Mouse (Mus musculus) 3T3-L1 (cell line): Measurements from ENCODE around the gene Ptpra.
"Not testable (repeated sequence)": the region's sequence is repeated elsewhere in the genome, so short reads cannot be mapped to it uniquely, and the experiment has no call there.

ENCODE experiments used
- DNase-seq: peaks from one replicate; pipeline ENCODE4 v3.0.0-alpha.2; 2015; ENCODE audit warnings: low read depth, low spot score

The Ptpra gene

DNA sequence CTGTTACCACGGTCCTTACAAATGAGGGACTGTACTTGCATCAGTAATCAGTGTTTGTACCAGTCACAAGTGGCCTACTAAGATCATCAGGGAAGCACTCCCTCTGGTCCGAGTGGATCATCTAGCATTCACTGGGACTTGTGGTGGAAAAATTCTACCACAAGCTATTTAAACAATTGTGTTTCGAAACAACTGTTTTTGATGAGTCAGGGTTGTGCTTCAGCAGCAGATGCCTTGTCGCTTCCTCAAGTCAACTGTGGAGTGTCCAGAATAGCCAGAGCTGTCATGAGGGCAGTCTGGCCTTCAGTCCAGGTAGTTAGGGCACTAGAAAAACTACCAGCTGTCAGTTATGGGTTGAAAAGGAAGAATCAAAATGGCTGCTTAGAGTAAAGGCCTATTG, 38.5 kb downstream of the Ptpra start:
- DNase-seq: peak; percentile 94

DNA sequence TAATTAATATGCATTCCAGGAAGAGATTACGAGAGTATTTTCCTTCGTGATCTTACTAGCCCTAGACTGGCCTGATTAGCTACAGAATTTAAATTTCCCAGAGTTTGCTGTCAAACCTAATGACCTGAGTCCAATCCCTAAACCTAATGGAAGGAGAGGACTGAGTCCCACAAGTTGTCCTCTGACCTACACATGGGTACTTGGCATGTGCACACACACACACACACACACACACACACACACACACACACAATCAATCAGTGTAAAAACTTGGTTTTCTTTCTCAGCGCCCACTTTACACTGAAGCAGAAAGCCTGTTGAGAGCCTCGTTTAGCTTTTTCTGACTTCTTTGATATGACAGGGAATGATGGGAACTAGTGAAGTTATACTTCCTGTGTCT, 41.1 kb downstream of the Ptpra start:
- no peak for DNase-seq

DNA sequence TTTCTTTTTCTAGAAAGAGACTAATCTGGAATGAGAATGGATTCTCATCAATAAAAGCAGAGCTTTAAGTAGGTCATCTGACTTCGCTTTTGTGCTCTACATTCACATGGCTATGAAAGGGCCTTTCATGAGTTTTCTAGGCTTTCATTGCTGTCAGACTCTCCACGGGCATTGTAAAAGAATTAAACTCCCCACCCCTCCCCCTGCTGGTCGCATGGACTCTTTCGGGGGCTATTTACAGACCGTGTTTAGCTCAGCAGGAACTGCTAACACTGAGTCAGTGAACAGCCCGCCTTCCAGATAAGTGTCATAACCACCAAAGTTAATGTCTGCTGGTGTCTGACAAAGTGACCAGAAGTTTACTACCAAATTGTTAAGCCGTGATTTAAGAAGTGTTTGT, 41.5 kb downstream of the Ptpra start:
- no peak for DNase-seq

DNA sequence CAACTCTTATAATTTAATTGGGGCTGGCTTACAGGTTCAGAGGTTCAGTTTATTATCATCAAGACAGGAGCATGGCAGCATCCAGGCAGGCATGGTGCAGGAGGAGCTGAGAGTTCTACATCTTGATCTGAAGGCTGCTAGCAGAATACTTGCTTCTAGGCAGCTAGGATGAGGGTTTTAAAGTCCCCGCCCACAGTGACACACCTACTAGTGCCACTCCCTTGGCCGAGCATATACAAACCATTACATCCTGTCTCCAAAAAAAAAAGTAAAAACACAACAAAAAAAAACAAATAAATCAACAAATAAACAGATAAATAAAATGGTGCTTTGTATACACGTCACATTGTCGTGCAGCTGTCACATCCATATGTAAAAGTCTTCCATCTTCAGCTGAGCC, 45.0 kb downstream of the Ptpra start:
- DNase-seq: peak; percentile 30

DNA sequence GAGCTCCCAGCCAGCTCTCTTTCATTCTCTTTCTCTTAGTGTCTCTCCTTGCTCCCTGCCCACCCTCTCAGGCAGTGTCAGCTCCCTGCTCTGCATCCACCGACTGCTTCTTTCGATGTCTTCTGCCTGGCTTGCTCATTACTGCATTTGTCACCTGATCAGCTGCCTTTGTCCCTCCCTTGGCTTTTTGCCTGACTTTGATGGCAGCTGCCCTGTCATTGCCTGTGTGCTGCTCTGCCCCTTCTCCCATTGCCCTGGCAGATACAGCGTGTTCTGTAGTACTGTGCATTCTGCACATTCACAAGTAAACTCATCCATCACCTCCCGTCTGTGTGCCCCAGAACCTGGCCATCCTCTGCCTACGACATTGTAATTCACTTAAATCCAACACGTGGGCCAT, 46.0 kb downstream of the Ptpra start:
- DNase-seq: peak; percentile 34

DNA sequence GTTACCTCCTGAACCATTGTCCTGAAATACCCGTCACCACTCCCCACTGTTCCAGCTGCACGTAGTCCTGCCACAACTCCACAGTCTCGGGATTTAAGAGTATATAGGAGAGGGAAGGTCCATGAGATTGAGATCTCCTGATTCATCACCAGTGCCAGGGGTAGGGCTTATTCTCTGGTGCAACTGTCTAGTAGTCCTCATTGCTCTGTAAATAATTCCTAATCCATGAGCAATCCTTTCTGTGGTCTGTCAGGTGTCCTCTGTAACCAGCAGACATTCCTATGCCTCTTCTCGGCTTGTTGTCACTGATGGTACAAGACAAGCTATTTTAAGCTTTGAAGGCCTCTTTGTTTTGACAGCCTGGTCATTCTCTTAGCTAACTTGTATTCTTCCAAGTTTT, 46.9 kb downstream of the Ptpra start:
- peak; percentile 87 for DNase-seq

DNA sequence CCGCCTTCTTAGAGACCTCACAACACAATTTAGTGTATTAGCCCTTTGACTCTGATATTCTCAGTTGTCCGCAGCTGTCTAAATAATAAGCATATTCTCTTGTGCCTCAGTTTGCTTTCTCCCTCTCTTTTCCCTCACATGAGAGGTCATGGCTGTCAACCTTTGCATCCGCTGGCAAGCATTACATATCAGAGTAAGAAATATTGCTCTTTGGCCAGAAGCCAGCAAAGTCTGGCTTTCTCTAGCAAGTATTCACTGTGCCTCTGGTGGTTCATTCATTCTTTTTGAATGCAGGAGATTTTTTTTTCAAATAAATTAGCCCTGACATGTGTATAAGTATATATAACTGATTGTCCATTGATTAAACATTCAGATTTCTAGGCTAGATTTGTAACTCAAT, 49.5 kb downstream of the Ptpra start:
- DNase-seq: peak; percentile 53

DNA sequence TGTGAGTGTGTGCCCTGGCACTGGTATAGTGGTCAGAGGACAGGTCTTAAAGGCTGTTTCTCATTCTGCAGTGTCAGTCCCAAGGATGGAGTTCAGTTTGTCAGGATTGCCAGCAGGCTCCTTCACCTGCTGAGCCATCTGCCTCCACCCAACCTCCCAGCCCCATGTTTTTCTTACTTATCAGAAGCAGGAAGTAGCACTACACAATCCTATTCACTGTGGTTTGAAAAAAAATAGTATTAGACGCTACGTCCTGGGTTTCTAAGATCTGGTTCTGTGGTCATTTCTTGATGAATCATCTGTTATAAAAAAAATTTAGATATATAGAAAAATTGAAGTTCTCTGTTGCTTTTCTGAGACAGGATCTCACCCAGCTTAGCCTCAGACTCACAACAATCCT, 51.5 kb downstream of the Ptpra start:
- peak; percentile 79 for DNase-seq

DNA sequence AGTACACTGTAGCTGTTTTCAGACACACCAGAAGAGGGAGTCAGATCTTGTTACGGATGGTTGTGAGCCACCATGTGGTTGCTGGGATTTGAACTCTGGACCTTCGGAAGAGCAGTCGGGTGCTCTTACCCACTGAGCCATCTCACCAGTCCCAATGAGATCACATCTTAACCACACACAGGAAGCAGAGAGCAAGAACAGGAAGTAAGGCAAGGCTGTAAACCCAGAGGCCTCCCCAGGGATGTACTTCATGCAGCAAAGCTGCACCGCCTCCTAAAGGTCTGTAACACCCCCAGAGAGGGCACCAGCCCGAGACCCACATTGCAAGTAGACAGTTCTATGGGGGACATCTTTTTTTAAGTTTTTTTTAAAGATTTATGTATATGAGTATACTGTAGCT, 61.5 kb downstream of the Ptpra start:
- DNase-seq: not testable (repeated sequence)

DNA sequence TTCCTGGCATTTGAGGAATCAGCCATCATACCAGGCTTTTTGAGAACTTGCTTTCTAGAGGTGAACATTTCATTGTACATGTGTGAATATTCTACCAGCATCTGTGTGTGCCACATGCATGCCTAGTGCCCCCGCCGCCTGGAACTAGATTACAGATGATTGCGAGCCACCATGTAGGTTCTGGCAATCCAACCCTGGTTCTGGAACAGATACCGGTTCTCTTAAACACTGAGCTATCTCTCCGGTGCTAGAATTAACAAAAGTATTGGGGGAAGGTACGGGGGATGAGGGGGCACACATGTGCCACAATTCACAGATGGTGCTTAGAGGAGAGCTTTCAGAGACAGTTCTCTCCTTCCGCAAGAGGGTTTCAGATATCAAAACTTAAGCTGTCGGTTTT, 63.8 kb downstream of the Ptpra start:
- no peak for DNase-seq

DNA sequence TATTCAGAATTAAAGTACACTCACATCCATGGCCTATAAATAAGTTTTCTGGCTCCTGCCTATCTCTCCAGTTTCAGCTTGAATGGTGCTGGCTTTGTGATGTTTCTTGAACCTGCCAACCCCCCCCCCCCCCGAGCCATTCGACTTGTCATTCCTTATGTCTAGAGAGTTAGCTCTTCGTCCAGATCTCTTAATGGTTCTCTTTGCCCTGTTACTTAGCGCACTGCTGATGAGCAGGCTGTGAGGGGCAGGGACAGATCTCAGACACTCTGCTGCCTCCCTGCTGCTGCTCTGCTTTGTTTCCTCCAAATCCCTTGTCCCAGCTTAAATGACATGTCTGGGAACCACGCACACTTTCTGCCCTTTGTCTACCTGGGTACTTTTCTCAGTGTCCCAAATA, 65.7 kb downstream of the Ptpra start:
- DNase-seq: no peak

DNA sequence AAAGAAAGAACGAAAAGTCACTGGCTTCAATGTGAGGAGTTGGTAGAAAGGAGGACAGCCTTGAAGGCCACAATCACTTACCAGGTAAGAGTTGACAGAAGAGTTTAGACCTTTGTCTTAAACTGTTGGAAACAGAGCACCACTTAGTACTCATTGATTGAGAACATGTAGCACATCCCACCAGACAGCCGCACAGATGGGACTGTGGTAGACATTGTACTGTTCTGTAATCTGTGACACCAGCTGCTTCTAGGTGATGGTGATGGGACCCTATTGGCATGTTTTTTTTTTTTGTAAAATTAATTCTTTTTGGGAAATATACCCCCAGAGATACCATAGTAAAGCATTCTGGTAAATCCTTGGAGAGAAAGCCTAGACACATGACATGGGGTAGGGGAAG, 71.8 kb downstream of the Ptpra start:
- no peak for DNase-seq

DNA sequence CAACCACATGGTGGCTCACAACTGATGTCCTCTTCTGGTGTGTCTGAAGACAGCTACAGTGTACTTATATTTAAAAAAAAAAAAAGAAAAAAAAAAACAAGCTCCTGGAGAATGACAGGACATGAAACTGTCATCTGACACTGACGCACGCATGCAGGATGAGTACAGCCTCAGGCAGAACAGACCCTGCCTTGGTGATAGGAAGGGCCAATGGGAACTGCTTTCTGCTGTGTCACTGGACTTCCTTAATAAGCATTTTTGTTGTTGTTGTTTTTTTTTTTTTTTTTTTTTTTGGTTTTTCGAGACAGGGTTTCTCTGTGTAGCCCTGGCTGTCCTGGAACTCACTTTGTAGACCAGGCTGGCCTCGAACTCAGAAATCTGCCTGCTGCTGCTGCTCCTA, 75.4 kb downstream of the Ptpra start:
- DNase-seq: not testable (repeated sequence)

DNA sequence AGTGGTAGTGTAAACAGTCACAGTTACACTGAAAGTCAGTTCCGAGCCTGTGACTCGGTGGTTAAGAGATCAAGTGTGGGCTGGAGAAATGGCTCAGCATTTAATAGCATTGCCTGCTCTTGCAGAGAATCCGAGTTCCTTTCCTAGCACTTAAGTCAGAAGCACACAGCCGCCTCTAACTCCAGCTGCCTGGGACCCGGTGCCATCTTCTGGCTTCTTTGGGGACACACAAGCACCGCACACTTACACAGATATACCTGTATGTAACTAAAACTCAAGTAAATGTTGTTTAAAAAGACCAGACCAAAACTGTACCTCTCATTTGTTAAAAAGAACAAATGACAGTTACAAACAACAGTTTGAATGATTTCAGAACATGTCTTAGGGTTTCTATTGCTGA, 78.4 kb downstream of the Ptpra start:
- DNase-seq: no peak

DNA sequence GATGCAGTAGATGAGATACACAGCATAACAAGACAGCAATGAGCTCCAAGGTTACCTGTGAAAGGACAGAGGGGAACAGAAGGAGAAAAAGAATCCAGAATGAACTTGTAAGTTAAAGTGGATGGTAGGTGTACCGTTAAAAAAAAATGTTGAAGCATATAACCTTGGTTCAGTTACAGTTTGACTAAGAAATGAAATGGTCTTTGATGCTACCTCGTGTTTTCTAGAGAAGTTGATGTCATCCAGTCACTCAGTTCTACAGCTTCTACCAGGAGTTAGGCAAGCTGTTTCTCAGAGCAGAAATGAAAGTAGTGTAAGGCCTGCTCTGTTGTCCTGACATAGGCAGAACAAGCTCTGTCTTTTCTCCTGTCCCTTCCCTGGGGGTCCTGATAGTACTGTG, 79.2 kb downstream of the Ptpra start:
- DNase-seq: no peak

DNA sequence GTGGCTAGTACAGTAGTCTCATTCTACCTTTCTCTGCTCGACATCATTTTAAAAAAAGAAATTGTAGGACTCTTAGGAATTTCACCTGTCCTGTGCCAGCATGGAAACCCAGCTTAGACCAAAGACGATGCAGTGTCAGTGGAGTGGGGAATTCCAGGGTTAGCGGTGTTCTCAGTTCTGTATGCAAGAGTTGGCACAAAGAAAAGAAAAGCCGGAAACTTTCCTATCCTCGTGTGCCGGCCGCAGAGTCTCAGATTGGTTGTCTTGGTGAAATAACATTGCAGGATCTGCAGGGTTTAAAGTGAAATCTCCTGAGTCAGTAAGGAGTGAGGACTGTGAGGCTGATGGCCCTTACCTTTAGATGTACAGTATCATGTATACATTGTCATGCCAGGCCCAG, 79.8 kb downstream of the Ptpra start:
- no peak for DNase-seq

DNA sequence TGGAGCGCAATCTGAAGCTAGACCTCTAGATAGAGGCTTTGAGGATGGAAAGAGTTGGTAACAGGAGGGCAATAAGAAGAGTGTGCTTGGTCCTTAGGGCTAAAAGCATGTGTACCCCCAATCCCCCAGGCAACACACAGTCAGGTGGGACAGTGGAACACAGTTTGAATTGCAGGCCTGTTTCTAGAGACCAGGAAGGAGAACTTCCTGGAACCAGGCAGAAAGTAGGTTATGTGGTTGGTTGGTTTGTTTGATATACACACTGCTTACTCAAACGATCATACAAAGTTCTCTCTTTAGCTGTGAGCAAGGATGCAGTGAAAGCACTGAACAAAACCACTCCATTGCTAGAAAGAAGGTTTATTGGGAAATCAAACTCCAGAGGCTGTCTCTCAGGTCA, 82.1 kb downstream of the Ptpra start:
- no peak for DNase-seq

DNA sequence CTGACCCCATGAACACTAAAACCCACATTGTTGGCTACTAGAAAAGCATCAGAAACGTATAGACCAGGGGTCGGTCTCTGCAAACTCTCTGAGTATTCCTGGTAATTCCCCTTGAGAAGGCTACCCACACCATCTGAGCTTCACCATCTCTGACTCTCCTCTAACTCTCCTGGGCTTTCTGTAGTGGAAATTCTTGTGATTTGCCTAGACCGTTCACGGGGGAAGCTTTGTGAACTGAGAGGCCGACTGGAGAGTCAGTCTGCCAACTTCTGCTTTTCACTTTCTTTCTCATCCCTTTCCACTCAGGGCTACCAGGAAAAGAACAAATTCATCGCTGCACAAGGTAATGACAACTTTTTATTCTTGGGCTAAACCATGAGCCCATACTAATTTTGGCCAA, 84.9 kb downstream of the Ptpra start:
- DNase-seq: no peak

DNA sequence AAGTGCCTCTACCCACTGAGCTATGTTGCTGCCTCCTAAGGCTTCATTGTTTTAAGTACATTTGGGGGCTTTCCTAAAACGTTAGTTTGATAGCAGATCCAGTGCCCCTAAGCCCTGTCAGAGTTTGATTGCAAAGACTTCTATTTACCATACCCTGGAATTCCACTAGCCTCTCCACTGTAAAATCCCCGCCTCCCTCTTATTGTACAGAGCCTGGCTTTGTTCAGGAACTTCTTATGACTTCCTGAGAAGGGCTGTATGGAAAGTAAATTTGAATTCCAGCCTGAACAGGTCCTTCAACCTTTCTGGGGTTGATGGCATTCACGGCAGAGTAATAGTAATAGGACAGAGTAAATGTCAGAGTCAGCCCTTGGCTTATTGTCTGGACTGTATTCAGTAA, 86.8 kb downstream of the Ptpra start:
- no peak for DNase-seq

DNA sequence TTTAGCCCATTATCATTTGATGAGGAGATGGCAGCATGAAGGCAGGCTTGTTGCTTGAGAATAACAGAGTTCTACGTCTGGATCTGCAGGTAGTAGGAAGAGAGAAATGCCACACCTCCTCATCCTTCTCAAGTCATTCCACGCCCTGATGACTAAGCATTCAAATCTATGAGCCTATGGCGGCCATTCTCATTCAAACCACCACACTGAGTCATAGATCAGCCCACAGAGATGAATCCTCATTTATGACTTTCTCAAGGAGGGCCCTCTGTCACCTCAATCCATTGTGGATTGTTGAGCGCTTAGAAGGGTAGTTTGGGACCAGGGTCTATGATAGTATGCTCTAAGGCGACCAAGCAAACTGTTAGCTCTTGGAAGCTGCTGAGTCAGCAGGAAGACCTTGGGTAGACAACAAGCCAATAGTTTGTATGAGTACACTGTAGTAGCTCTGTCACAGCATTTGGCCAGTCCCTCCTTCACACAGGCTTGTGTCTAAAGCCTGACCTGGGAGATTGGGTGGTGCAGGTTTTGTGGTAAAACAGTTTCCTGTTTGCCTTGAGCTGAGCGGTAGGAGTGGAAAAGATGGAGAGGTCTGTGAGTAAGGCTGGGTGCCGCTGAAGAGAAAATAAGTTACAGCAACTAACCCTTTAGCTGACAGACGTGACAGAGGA, 88.9 kb downstream of the Ptpra start:
- peak; percentile 56 for DNase-seq

DNA sequence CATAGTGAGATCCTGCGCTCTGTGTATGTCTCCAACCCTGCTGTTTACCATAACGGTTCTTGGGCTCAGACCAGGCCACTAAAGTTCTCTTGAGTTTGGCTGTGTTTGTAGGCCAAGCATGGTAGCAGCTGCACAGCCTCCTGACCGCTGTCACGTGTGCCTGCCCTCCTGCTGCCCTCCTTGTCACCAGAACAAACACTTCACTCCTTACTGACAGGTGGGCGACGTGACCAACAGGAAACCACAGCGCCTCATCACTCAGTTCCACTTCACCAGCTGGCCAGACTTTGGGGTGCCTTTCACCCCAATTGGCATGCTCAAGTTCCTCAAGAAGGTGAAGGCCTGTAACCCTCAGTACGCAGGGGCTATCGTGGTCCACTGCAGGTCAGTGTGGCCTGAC, 90.2 kb downstream of the Ptpra start:
- DNase-seq: no peak

DNA sequence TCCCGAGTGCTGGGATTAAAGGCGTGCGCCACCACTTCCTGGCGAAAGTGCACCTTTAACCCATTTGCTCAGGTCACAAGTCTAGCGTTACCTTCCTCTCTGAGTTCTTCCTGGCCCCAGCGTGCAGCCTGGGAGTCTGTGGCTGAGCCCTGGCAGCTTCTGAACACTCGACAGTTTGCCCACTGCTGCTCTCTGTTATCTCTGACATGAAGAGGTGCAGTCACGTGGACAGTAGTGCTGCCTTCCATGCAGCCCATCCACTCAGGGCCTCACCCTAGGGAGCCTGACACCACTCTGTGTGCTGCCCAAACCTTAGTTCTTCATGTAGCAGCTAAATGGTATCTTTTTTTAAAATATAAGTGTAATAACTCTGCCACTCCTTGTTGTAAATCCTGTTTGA, 96.9 kb downstream of the Ptpra start:
- DNase-seq: no peak

DNA sequence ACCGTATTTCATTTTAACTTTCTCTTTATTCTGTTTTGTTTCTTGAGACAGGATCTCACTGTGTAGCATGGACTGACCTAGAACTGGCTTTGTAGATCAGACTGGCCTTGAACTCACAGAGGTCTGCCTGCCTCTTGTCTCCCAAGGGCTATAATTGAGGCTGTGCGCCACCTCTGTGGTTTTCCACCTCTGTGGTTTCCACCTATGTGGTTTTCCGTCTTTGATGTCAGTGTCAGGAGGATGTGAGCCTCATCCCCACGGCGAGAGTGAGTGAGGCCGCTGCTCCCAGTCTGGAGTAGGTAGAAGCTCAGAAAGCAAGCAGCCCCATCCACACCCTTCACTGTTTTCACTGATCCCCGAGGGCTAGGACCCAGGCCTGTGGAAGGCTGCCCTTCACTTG, 104.8 kb downstream of the Ptpra start:
- DNase-seq: no peak

DNA sequence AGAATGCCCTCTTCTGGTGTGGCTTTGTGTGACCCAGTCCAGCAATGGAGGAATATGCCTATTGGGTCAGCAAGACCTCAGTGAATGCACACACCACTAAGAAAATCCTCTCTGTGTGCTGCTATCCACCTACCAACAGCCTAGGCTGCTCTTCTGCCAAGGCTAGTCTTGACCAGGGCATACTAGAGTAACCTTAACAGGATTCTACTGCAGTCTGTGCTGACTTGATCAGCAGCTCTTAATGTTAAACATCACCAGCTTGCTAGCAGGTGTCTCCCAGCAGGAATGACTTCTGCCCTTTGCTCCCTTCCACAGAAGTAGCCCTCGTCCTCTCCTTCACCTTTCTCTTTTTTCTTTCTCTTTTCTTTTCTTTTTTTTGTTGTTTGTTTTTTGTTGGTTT, 106.2 kb downstream of the Ptpra start:
- no peak for DNase-seq
